Mouse (Mus musculus) testis, adult 2 months (tissue): ENCODE data around the gene Slc24a2.

ENCODE experiments used
- CTCF ChIP-seq: fragments of 200-500 bp; IDR thresholded peaks from 2 replicates; pipeline ENCODE4 v1.5.1; 2012; ENCODE audit warnings: low read depth, mild to moderate bottlenecking, inconsistent platforms, low read length, moderate library complexity; ENCODE audit not compliant: control insufficient read depth, insufficient read depth, insufficient replicate concordance
- POLR2A ChIP-seq: fragments of 200-500 bp; IDR thresholded peaks from 2 replicates; pipeline ENCODE4 v1.6.1; 2012; ENCODE audit warnings: low read depth, mild to moderate bottlenecking, inconsistent platforms, low read length, moderate library complexity; ENCODE audit not compliant: control insufficient read depth

- TF ChIP-seq CTCF (no peak), POLR2A (no peak)
Observed at GRCm38 (mm10) chr4:87149584-87149983, 80.7 kb downstream of the Slc24a2 start.
